Mouse (Mus musculus) urinary bladder, postnatal 14 days (tissue): ENCODE results near the gene Thsd4.
"Not testable (repeated sequence)": the region's sequence is repeated elsewhere in the genome, so short reads cannot be mapped to it uniquely, and the experiment has no call there.

Source experiments
- DNase-seq: peaks from one replicate; pipeline ENCODE4 v3.0.0; 2021; ENCODE audit warnings: low spot score

Thsd4 gene

GRCm38 (mm10) chr9:60213111-60213510, 308.7 kb downstream of the Thsd4 start:
- DNase-seq = no peak

GRCm38 (mm10) chr9:60208843-60209242, 313.0 kb downstream of the Thsd4 start:
- no peak for DNase-seq

- DNase-seq = peak; percentile 26
Measured at GRCm38 (mm10) chr9:60203141-60203540, 318.7 kb downstream of the Thsd4 start.

- DNase-seq = no peak
Measured at GRCm38 (mm10) chr9:60200436-60200835, 321.4 kb downstream of the Thsd4 start.

GRCm38 (mm10) chr9:60198530-60199200, 323.2 kb downstream of the Thsd4 start:
- DNase-seq = no peak

GRCm38 (mm10) chr9:60195502-60195901, 326.3 kb downstream of the Thsd4 start:
- no peak for DNase-seq

GRCm38 (mm10) chr9:60194905-60195304, 326.9 kb downstream of the Thsd4 start:
- no peak for DNase-seq

GRCm38 (mm10) chr9:60192321-60192720, 329.5 kb downstream of the Thsd4 start:
- no peak for DNase-seq

GRCm38 (mm10) chr9:60187437-60187836, 334.4 kb downstream of the Thsd4 start:
- no peak for DNase-seq

GRCm38 (mm10) chr9:60186948-60187347, 334.9 kb downstream of the Thsd4 start:
- DNase-seq = no peak

GRCm38 (mm10) chr9:60184083-60184482, 337.8 kb downstream of the Thsd4 start:
- no peak for DNase-seq

- no peak for DNase-seq
Measured at GRCm38 (mm10) chr9:60182371-60182770, 339.5 kb downstream of the Thsd4 start.

- DNase-seq = no peak
Measured at GRCm38 (mm10) chr9:60180936-60181335, 340.9 kb downstream of the Thsd4 start.

- no peak for DNase-seq
Measured at GRCm38 (mm10) chr9:60180114-60180513, 341.7 kb downstream of the Thsd4 start.

- no peak for DNase-seq
Measured at GRCm38 (mm10) chr9:60176311-60176710, 345.5 kb downstream of the Thsd4 start.

GRCm38 (mm10) chr9:60172459-60173060, 349.3 kb downstream of the Thsd4 start:
- DNase-seq = not testable (repeated sequence)

- DNase-seq = no peak
Measured at GRCm38 (mm10) chr9:60166990-60167389, 354.9 kb downstream of the Thsd4 start.

GRCm38 (mm10) chr9:60160855-60161254, 361.0 kb downstream of the Thsd4 start:
- no peak for DNase-seq

- DNase-seq = no peak
Measured at GRCm38 (mm10) chr9:60160194-60160593, 361.7 kb downstream of the Thsd4 start.

GRCm38 (mm10) chr9:60152990-60153389, 368.9 kb downstream of the Thsd4 start:
- DNase-seq = no peak

GRCm38 (mm10) chr9:60151897-60152627, 369.8 kb downstream of the Thsd4 start:
- DNase-seq = no peak

GRCm38 (mm10) chr9:60150511-60150910, 371.3 kb downstream of the Thsd4 start:
- DNase-seq = no peak

- no peak for DNase-seq
Measured at GRCm38 (mm10) chr9:60148988-60149387, 372.9 kb downstream of the Thsd4 start.
